Mouse (Mus musculus) ovary, postnatal 14 days (tissue): Measurements from ENCODE around the gene Chrm3.

Experiments
- DNase-seq: peaks from one replicate; pipeline ENCODE4 v3.0.0; 2022; ENCODE audit warnings: low spot score

The Chrm3 gene

DNA sequence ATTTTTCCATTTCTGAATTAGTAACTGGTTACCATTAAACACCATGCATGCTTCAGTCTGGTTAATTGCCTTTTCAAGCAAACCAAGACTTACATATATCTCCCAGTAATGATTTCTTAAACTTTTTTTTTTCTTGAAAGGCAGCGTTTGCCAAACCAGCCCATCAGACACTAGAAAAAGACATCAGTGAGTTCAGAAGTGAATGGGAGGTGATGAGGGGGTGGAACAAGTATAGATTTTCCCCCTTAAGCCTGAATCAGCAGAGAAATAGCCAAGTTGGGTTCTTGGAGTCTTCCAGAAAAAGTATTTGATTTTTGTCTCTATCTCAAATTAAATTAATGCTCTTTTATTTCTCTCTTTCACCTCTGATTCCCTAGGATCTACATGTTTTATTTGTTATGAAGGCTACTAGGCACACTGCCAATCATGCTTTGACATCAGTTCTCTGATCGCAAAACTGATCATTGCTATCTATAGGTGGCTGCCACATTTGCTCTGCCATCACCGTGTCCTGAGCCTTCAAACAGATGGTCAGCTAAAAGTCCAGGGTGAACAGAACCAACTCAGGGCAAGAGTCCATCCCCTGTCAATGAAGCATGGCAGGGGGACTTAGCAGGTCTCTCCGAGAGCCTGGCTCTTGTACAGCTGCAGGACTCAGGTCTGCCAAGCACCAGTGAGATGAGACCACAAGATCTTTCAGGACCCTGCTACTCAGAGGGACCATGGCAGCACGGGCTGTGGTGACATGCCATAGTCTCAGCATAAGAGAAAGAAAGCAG, 125.1 kb downstream of the Chrm3 start:
- no peak for DNase-seq

DNA sequence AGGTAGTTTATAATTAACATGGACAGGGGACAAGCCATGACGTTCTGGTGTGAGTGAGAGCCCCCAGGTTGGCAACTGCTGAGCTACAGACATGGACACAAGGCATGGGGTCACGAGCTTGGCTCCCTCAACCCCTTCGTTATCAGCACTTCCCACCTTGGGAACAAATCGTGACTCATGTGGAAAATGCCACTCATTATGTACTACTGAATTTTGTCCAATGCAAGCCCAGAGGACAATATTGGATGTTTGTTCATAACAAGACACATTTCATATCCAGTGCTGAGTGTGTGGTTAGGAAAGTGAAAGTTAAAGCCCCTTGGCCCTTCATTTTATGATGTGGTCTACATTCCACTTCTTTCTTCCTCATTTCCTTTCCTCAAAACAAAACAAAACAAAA, 140.2 kb downstream of the Chrm3 start:
- DNase-seq: no peak

DNA sequence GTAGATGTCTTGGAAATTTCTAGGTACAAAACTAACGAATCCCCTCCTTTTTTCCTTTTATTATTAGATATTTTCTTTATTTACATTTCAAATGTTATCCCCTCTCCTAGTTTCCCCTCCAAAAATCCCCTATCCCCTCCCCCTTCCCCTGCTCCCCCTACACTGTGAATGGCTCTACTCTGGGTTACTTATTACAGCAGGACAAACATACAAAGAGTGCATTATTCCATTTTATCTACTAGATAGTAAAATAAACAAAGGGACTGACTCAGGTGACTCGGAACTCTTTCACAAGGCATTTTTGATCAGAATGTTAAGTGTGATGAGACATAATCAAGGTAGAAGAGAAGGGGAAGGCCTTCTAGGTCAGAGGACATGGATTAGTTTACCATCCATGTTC, 148.5 kb downstream of the Chrm3 start:
- DNase-seq: no peak

DNA sequence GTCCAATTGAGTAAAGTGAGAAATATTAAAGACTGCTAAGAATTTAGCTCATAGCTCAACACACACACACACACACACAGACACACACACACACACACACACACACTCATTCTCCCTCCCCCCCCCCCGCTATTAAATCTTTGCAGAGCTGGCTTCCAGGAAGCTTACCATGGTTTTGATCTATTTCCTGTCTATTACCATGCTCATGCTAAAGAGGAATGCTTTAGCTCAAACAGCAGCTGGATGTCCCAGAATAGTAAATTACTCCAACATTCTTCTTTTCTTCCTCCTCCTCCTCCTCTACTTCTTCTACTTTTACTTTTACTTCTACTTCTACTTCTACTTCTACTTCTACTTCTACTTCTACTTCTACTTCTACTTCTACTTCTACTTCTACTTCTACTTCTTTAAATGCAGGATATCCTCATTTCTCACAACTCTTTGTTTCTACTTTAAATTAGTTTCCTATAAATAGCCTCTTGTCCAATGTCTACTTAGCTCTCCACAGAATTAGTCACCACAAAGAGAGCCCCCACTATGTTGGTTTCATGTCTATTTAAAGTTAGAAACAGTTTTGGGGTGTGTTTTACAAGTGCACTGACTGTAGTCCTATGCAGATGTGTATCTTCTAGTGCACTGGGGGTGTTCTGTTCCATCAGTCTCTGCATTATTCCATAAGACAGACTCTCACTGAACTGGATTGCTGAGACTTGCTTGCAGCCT, 150.0 kb downstream of the Chrm3 start:
- DNase-seq: no peak

DNA sequence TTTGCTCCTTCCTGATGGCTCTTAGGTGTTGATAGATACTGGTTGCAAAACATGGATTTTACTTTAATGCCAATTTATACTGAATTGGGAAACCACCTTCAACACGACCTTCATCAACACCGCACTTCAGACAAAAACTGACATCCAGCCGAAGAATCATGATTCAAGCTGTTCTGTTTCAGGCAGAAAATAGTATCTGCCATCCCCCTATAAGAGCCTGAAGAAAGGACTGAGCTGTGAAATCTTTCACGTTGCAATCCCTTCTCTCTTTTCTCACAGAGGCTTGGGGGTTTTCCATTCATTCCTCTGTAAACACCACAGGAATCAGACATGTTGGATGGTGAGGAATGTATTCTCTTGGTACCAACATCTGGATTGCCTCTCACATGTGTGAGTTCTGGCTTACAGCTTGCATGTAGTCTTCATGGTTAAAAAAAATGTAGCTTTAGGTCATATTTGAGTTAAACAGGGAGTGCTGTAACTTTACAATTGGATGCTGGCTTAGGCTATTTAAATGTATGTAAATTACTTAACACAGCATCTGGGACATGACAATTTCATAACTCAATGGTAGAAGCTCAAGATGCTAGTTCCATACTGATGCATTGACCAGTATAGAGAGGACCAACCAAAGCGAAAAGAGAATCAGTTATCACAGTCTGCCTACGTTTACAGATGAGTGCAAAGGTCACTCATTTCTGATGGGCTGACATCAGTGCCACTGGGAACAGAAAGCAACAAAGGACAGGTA, 161.3 kb downstream of the Chrm3 start:
- DNase-seq: no peak

DNA sequence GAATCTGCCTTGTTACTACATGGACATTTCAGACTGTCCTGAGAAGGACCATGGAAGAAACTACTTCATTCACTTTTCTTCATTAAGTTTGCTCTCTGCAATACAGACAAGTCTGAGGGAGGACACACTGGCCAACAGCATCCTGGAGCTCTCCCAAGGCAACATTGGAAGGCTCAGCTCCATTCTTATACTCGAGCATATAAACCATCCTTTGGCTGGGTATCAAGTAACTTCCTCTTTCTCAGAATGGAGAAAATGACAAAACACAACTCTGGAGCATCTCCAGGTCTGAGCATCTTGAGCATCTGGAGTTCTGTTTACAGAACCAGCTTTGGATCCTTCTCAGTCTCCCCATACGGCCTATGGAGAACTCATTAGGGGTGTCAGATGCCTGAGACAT, 170.8 kb downstream of the Chrm3 start:
- DNase-seq: no peak

DNA sequence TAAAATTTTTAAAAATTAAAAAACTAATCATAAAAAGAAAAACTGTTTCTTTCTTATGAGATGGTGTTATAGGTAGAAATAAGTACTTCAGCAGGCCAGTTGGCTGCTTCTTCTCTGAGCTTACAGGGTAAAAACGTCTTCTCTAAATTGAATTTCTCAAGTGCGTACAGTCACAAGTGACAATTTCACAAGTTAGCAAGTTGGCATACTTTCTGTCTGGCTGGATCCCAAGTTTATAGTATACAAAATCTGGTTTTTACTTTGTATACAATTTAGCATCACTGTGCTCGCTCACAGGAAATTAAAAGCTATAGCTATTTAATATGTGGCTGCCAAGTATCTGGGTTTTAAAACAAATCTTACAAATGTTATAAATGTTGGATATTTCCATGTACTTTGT, 172.7 kb downstream of the Chrm3 start:
- DNase-seq: no peak

DNA sequence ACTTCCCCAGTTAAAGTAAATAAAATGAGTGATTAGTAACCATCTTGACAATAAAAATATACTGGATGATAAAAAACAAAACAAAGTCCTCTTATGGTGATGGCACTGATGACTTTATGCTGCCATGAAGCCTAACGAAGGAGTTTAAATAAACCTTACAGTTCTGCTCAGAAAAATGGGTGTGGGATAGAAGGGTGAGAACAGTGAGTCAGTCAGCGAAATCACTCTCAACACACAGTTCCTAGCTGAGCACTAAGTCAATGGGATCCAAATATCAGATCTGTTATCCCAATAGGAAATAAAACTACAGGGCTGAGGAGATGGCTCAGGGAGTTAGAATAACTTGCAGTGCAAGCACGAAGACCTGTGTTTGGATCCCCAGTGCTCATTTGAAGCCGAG, 176.8 kb downstream of the Chrm3 start:
- DNase-seq: no peak

DNA sequence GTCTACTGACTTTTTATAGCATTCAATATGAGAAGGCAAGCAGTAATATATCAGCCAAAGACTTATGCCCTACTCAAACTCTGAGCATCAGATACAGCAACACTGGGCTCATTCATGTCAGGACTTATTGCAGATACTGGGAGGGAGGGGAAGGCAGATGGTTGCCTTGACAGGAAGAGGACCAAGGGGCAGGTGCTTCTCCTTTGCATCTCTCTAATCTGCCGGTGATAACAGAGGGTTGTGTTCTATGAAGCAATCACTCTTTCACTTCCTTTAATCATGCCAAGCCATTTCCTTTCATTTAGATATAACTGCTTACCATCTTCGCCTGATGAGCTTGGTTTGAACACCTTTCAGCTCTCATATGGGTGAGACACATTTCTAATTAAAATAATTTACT, 177.9 kb downstream of the Chrm3 start:
- DNase-seq: no peak

DNA sequence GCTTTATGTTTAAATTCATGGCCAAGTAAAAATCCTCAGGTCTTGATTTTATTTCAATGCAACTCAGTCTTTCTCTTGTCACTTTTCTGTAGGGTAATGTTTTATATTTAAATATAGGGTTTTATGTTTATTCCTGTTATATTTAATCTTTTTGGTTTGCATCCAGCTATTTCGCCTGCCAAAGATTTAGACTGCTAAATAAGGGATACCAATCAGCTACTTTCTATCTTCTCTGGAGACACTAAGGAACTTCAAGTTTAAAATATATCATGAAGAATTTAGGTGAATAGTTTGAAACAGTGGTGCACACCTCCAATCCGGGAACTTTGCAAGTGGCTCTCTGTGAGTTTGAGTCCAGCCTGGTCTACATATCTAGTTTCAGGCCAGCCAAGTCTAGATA, 190.1 kb downstream of the Chrm3 start:
- DNase-seq: no peak

DNA sequence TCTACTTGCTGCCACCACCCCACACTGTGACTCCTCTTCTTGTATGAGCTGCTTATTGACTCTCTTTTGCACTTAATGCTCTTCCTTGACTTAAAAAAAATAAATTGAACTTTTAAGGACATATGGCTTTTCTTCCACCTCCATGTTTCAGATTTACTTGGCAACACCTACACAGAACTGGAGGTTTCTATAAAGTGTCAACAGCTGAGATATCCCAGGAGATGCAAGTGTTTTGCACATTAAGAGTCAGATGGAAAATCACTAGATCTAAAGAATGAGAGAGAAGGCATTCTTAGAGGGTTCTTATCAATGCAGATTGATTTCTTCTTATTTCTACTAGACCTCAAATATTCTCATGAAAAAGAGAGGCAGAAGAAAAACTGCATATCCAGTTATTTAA, 197.3 kb downstream of the Chrm3 start:
- DNase-seq: no peak

DNA sequence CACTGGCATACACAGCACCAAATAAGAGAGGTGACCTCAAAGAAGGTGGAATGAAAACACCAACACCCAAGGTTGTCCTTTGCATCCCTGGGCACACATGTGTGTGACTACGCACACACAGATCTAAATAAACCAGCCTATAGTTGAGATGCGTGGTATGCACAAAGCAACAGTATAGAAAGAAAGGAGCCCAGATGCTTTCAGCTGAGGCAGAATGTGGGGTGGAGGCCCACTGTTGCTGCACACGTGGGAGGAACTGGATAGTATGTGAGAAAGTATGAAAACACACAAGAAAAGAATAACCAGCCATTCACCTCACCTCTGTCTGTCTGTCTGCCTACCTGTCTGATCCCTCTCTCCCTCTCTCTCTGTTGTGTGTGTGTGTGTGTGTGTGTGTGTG, 203.2 kb downstream of the Chrm3 start:
- no peak for DNase-seq

DNA sequence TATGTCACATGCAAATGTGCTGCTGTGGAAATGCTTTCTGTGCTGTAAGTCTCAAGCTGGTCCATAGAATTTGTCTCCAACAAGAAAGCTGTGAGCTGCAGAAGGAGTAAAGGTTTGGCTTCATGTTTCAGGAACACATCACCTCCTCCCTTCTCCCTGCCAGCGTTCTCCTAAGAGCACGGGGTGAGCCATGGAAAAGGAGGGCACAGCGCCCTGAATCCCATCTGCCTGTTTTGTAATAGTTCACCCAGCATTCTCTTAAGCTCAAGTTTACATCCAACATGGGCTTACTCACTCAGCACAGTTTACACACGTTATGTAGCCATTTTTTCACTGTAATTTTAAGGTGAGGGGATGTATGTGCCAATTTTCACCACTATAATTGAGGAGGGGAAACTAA, 220.1 kb downstream of the Chrm3 start:
- no peak for DNase-seq

DNA sequence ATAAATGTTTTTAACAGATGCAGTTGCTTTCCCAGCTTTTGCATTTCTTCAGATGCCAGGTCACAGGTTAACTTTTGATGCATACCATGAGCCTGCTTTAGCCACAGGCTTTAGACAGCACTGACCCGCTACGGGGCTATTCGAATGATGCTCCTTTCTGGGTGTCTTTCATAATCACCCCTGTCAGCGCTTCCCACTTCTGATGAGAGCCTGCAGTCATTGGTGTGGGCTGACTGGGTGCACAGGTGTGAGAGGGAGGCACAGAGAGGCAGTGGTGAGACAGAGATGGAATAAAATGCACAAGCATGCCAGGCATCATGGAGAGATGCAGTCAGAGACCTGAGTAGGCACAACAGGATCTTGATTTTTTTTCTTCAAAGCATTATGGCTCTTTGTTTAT, 221.8 kb downstream of the Chrm3 start:
- no peak for DNase-seq

DNA sequence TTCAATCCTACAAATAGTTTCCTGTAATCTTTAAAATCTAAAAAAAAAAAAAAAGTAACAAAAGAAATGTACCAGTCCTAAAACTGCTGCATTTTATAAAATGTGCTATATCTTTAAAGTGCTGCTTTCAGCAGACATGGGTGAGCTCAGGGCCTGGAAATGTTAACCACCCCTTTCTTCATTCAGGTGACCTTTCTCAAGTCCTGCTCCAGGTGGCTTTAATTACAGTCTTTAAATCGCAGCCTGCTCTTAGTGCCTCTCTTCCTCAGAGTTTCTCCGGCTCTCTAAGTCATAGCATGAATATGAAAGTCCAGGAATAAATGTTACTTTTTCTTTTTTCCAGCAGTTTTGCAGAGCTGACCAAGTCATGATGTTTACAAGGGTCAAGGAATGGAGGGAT, 229.6 kb downstream of the Chrm3 start:
- no peak for DNase-seq

DNA sequence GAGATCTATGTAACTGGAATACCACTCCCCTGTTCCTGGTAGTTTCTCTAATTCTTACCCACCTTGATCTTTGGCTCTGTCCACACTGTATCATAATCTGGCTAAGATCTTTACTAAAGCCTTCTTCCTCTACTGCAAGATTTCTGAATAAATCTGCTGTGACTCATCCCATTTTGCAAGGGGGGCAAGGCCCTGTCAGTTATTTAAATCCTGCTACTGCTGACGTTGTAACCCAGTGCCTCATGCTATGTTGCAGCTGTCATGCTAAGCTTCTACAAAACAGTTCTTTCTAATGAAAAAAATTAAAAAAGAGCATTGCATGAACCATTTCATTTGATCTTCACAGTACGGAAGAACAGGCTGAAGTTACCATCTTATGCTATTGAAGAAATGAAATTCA, 248.4 kb downstream of the Chrm3 start:
- no peak for DNase-seq

DNA sequence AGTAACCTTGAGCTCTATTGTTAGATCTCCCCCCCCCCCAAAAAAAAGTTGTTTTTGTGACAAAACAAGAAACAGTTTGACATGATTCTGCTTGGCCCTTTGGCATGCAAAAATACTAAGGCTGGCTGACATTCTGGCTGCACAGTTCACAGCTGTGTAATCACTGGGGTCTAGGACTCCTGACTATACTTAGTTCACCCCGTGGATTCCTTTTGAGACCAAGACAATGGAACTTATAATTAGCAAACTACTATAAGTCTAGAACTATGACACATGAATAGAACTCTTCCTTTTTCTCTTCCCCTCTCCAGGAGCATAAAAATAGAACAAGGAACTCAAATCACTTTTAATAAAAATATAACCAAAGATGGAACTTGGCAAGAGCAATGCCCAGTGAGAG, 251.1 kb downstream of the Chrm3 start:
- no peak for DNase-seq

DNA sequence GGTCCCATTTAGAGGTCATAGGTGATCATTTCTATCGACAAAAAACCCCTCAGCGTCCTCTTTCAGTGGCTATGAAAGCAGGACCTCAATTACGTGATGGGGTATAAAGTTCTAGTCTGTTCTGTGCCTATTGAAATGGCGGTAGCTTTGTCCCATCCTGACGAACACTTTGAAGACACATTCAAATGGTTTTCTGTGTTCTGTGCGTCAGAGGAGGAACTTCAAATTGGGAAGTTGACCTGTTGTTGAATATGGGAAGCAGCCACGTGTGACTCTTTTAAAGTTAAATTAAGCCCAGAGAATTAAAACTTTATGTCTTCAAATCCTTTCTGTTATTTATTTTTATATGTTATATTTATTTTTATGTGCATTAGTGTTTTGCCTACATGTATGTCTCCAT, 253.3 kb downstream of the Chrm3 start:
- no peak for DNase-seq

DNA sequence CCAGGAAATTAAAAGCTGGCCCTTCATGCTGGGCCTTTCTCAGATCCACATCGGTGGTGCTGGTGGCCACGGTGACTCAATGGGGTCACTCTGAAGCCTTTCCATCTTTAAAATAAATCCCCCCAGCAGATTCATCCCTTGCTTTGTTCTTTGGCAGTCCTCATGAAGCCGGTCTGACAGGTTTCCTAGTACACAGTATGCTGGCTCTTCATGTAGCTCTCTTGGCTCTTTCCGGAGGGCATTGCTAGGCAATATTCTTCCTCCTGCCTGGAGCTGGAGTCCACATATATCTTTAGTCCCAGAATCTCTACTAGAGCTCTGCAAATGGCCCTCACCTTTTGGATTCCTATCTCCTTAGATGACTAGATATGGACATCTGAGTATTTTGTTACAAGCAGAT, 269.9 kb downstream of the Chrm3 start:
- DNase-seq: no peak

DNA sequence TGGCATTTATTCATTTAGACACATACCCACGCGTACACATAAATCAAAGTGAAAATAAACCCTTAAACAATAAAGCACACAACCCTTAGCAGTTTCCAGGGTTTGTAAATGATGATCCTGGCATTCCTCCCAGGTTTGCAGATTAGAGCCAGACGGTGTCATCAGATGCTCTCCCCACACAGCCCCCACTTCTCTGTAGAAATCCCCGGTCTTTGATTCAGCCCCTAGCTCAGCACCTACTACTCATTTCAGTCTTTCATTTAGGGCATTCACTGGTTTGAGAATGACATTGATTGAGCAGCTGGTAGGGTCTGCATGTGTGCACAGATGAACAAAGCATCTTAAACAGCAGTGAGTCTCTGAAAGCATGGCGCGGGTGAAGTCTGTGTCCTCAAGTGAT, 274.3 kb downstream of the Chrm3 start:
- no peak for DNase-seq

DNA sequence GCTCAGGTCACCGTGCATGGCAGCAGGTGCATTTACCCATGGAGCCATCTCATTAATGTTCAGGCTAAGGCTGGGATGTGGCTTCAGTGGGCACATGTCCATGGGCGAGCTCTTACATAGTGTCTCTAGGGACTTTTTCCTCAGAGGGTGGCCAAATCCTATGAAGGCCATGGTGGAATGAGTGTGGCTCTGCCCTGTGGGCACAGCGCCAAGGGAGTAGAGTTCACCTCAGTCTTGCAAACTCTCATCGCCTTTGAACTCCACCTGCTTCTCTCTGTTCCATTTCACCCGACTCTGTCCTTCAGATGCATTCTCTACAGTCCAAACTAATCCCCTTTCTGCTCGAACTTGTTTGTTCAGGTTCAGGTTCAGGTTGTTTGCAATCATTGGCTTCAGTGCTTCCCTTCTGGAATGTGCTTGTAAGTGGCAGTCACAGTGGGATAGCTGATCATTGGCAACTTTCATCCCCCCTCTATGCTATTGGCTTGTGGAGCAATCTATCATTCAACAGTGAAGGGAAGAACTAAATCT, 278.7 kb downstream of the Chrm3 start:
- DNase-seq: no peak

DNA sequence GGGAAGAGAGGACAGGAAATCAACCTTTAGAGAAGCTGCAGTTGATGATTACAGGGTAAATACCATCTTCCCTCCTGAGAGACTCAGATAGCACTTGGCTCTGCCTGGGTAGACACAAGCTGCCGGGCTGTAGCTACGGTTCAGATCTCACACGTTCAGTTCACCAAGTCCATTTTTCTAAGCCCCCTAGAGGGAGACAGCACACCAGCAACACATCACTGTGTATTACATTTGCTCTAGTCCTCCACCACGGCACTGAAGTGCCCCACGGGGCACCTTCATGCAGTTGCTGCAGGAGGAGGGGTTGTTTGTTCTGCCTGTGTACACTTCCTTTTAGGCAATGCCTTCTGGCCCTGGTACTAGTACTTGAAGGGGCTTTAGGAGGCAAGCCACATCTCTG, 289.5 kb downstream of the Chrm3 start:
- DNase-seq: peak; percentile 11
